Mouse (Mus musculus): ENCODE measurements around the gene Txlna.

Txlna gene

GRCm38 (mm10) chr4:129625029-129625370 lies 15.9 kb downstream of the Txlna start:
- DNase-seq (ENCODE audit: low spot score in 2 of 2) = peak; percentile 77 to 89

GRCm38 (mm10) chr4:129624281-129625028 lies 16.4 kb downstream of the Txlna start:
- DNase-seq (ENCODE audit: low spot score in 2 of 2) = peak; percentile 83 to 85

- DNase-seq (ENCODE audit: low spot score in 2 of 2) = no peak
Observed at GRCm38 (mm10) chr4:129623681-129624091, 17.2 kb downstream of the Txlna start, which contains the start of gene Ccdc28b. Gene Ccdc28b, minus strand, starts transcription at chr4:129623947.

- DNase-seq (ENCODE audit: low spot score in 2 of 2) = no peak
Observed at GRCm38 (mm10) chr4:129622803-129623535, 17.9 kb downstream of the Txlna start.

GRCm38 (mm10) chr4:129622120-129622802 lies 18.6 kb downstream of the Txlna start:
- DNase-seq (ENCODE audit: low spot score in 2 of 2) = no peak

- no peak for DNase-seq (ENCODE audit: low spot score in 2 of 2)
Observed at GRCm38 (mm10) chr4:129621283-129621841, 19.5 kb downstream of the Txlna start.

GRCm38 (mm10) chr4:129620419-129621282 lies 20.2 kb downstream of the Txlna start:
- DNase-seq (ENCODE audit: low spot score in 2 of 2) = no peak

- DNase-seq (ENCODE audit: low spot score in 2 of 2) = peak; percentile 94 to 97
Observed at GRCm38 (mm10) chr4:129618786-129619691, 21.8 kb downstream of the Txlna start, which contains the start of gene Iqcc. Gene Iqcc, minus strand, starts transcription at chr4:129619099.

GRCm38 (mm10) chr4:129618031-129618430 lies 22.8 kb downstream of the Txlna start:
- no peak for DNase-seq (ENCODE audit: low spot score in 2 of 2)

GRCm38 (mm10) chr4:129617121-129617641 lies 23.7 kb downstream of the Txlna start:
- no peak for DNase-seq (ENCODE audit: low spot score in 2 of 2)

- DNase-seq (ENCODE audit: low spot score in 2 of 2) = no peak
Observed at GRCm38 (mm10) chr4:129616631-129617030, 24.2 kb downstream of the Txlna start.

GRCm38 (mm10) chr4:129615801-129616290 lies 25.0 kb downstream of the Txlna start:
- no peak for DNase-seq (ENCODE audit: low spot score in 2 of 2)

GRCm38 (mm10) chr4:129614093-129614492 lies 26.8 kb downstream of the Txlna start, which contains the start of gene Dcdc2b:
Gene Dcdc2b, minus strand, starts transcription at chr4:129614257.
- DNase-seq (ENCODE audit: low spot score in 2 of 2) = no peak

- no peak for DNase-seq (ENCODE audit: low spot score in 2 of 2)
Observed at GRCm38 (mm10) chr4:129610472-129610871, 30.4 kb downstream of the Txlna start.

- no peak for DNase-seq (ENCODE audit: low spot score in 2 of 2)
Observed at GRCm38 (mm10) chr4:129610026-129610425, 30.8 kb downstream of the Txlna start.

- DNase-seq (ENCODE audit: low spot score in 2 of 2) = peak in 1 of 2 experiments; percentile 67
Observed at GRCm38 (mm10) chr4:129609139-129609631, 31.7 kb downstream of the Txlna start.

- peak; percentile 85 to 93 for DNase-seq (ENCODE audit: low spot score in 2 of 2)
Observed at GRCm38 (mm10) chr4:129608426-129609025, 32.3 kb downstream of the Txlna start.

GRCm38 (mm10) chr4:129600233-129601158 lies 40.4 kb downstream of the Txlna start, which contains the start of the genes Eif3i and Tmem234:
Gene Eif3i, minus strand, starts transcription at chr4:129600648.
Gene Tmem234, plus strand, starts transcription at chr4:129600668.
- DNase-seq (ENCODE audit: low spot score in 2 of 2) = peak; percentile 83 to 90

All from spleen, postnatal 4 days (tissue).